Mouse (Mus musculus) induced T-regulatory cell, adult 2 months (primary cell): ENCODE measurements around the gene Acad8.

Experiments
- DNase-seq: peaks from one replicate; pipeline ENCODE4 v3.0.0-alpha.2; 2012; ENCODE audit warnings: low read depth

Acad8 gene

DNA sequence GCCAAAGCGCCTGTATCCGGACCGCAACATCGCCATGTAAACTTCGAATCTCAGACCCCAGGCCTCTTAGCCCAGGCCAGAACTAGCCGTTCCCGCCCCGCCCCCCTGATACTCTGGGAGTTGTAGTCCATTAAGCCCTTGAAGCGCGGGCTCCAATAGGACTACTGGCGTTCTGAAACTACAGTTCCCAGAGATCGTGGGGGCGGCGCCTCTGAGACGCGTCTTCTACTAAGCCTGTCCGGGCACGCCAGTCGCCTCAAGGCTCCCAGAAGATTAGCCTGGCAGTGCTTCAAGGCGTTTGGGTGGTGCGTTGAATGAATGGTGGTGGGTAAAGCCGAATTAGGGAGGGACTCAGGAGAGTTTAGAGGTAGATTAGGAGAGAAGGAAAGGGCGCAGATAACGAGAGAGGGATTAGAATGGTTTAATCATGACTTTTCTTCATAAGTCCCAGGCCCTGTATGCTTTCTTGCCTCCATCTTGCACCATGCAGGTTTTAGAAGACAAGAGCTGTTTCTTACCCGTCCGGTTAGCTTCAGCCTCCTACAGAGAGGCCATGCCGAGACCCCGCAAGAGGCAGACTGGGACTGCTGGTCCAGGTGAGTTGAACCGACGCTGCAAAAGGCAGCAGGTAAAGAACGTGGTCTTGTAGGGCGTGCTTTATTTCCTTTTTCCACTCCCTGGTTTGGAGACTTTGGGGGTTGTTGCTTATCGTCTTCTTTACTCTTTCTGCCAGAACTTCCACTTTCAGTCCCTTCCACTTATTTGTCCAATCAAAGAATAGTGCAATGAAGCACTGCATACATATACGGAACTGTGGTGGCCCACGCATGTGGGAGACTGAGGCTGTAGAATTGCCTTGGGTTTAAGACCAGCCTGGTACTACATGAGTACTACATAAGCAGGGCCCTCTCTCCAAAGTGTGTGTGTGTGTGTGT lies at the start of gene Acad8, which contains the start of gene Thyn1:
Gene Acad8 (minus strand): TSS at position 106 of the 935 bp plus-strand sequence.
Gene Thyn1 (plus strand): TSS at position 250 of the 935 bp plus-strand sequence.
- peak; percentile 97 for DNase-seq

- DNase-seq: peak; percentile 64
Observed at GRCm38 (mm10) chr9:27043892-27044291, 44.5 kb upstream of the Acad8 start.

- no peak for DNase-seq
Observed at GRCm38 (mm10) chr9:27030763-27031100, 31.4 kb upstream of the Acad8 start.

DNA sequence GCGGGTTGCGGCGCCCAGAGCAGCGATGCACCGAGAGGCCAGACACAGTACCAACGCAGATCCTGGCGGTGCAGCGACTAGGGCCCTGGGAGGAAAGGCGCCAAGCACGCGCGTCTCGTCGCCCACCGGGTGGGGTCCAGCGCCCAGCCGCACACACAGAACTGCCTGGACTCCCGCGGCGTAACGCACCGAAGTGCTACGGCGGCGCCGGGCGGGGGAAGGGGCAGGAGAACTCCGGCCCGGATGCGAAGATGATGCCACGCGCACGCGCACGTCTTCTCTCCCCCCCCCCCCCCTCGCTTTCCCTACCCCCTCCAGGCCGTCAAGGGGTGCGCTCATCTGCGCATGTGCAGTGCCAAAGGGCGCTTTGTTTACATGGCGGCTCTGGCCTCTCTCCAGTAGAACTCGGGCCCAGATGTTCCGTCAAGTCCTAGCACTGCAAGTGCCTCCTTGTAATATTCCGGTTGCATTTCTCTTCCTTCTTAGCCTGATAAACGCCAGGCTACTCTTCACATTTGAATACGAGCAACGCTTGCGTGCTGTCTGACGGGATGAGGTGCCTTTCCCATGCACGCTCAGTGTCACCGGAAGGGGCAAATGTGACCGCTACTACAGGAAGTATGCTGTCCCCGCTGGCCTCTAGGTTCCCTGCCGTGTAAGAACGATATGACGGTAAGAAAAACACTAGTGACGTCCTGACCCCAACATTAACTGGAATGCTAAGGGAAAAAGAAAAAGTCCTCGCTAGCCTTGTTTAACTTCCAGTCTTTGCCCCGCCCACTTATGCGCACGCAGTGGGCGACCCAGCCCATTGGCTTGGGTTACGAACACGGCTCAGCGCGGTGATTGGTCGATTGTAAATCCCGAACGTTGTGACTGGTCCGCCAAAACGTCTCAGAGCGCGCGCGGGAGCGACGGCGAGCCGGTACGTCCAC lies 30.7 kb upstream of the Acad8 start, which contains the start of the genes Vps26b and Ncapd3:
Gene Vps26b (minus strand): TSS at position 238 of the 935 bp plus-strand sequence.
Gene Ncapd3 (plus strand): TSS at position 348 of the 935 bp plus-strand sequence.
- peak; percentile 99 for DNase-seq

DNA sequence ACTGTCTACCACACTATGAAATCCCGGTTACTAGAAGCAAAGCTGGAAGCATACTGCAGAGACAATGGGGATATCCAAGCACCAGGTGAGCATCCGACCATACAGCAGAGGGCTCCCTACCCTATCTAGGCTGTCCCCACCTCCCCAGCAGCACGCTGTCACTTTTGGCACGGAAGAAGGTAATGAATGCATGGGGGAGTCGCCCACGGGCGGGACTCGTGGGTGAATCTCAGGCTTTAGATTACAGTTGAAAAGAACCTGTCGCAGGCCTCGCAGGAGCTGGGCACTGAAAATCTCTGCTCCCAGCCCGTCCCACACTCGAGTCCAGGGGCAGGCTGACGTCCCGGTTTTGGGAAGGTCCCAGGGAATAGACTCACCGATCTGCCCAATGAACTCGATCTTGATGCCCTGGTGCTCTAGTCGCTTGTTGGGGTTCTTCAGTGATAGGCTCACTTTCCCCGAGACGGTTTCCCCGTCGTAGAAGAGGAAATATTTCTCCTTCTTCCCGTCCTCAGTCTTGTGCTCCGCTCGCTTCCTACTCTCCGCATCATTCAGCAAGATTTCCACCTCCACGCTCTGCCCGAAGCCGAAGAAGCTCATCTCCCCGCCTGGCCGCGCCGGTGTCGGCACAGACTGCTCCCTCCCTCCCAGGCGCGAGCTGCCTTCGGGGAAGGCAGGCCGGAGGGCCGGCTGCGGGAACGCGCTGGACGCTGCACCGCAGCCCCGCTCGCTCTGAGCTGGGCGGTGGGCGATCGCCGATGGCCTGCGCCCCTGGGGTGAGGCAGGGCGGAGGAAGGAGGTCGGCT lies 29.9 kb upstream of the Acad8 start:
- DNase-seq: peak; percentile 83

DNA sequence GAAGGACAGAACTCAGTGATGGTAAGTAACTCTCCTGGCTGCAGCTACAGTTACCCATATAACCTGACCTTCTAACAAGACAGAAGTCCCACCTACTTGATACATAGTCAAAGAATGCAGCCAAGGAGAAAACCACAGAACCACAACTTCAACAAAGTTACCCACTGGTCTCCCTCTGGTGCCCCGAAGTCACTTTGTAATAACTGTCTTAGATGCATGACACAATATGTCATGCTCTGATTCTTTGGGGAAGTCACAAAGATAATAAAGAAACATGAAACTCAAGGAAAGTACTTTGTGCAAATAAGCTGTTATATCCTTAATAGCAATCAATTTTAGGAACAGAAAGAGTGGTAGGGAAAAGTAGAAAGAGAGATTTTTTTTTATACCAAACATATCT lies 27.3 kb upstream of the Acad8 start:
- no peak for DNase-seq

- DNase-seq: no peak
Observed at GRCm38 (mm10) chr9:27023681-27024080, 24.3 kb upstream of the Acad8 start.

- no peak for DNase-seq
Observed at GRCm38 (mm10) chr9:27018961-27019360, 19.6 kb upstream of the Acad8 start.

- no peak for DNase-seq
Observed at GRCm38 (mm10) chr9:27011572-27011971, 12.2 kb upstream of the Acad8 start.

GRCm38 (mm10) chr9:27009231-27009630 lies 9.9 kb upstream of the Acad8 start:
- DNase-seq: no peak

DNA sequence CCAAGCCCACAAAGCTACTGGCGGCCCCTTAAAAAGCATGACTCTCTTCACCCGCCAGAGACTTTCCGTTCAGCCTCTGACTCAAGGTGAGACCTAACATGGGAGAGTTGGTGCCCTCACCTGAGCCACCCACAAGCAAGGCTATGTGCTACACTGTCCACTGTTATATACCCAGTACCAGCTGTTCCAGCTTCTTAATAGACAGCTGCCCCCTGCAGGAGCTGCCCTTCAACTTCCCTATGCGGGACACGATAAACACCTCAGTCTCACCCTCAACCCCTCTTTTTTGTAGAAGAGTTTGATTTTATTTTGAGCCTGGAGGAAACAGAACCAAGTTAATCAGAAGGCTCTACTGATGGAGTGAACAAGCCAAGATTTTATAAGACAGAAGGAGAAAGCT lies 7.5 kb upstream of the Acad8 start:
- DNase-seq: no peak

DNA sequence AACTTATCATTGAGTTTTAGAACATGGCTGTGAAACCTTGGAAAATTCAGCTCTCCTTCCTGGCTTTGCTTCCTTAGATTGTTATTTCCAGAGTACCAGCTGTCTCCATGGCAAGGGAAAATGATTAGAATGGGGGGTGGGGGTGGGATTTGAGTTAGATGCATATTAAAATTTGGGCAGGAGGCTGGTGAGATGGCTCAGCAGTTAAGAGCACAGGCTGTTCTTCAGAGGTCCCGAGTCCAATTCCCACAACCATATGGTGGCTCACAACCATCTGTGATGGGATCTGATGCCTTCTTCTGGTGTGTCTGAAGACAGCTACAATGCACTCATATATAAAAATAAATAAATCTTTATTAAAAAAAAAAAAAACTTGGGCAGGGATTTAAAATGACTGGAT lies 6.6 kb upstream of the Acad8 start:
- DNase-seq: no peak

DNA sequence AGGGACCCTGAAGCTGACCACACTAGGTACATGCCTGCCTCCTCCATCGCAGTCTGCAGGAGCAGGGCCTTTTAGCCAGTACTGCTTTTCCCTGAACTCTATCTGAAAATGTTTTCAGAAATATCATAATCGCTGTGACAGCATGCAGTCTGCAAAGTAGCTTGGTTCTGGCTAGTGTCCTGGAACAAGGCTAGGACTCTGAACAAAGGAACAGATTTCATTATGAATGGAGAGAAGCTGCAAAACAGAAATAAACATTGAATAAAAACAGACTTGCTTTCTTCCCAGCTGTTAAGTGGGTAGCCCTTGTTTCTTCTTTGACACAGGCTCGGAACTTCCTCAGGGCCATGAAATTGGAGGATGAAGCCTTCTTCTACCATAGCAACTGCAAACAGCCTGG lies 5.9 kb upstream of the Acad8 start:
- DNase-seq: no peak

- DNase-seq: no peak
Observed at GRCm38 (mm10) chr9:26998669-26999460, 501 bp downstream of the Acad8 start.

- DNase-seq: no peak
Observed at GRCm38 (mm10) chr9:26997501-26997900, 1.9 kb downstream of the Acad8 start.

DNA sequence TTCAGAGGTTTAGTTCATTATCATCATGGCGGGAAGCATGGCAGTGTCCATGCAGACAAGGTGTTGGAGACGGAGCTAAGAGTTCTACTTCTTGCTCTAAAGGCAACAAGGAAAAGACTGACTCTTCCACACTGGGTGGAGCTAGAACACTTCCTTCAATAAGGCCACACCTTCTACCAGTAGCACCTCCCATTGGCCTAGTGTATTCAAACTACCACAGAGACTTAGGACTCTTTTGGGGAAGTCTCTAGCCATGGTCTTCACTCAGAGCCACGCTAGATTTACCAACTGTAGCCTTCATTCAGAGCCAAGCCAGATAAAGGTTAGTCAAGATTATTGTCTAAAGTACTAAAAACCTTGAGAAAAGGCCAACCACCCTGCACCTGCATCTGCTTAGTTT lies 2.3 kb downstream of the Acad8 start:
- peak; percentile 23 for DNase-seq

DNA sequence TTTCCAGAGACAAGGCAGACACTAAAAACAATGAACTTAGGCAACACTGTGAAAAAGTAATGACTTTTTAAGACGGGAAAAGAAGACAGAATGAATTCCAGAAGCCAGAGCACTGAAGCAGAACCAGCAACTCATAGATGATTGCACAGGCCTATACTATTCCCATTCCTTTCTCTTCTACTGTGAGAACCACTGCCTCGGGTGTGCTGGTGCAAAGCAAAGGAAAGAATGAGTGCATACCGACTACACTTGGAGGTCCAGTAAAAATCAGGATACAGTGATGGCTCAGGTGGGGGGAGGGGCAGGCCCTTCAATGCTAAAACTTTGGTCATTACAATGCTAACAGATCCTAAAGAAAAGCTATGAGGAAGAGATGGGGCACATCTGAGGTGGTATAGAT lies 5.5 kb downstream of the Acad8 start:
- DNase-seq: no peak

GRCm38 (mm10) chr9:26993118-26993517 lies 6.2 kb downstream of the Acad8 start:
- DNase-seq: no peak

DNA sequence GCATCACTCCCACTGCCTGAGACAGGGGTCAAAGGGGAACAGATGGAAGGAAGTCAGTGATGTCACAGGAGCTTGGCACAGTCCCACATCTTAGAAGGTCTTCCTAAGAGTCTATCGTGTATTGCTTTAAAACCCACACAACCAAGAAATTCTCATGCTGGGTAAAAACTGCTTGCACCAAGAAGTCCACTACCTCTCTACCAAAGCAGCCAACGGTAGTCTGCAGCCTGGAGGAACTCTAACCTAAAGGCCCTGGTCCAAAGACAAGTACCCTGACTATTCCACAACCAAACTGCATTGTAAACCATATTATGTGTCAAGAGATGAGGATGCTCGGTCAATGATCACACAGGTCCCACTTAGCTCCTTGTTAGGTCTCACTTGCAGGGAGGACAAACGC lies 9.2 kb downstream of the Acad8 start:
- no peak for DNase-seq

- no peak for DNase-seq
Observed at GRCm38 (mm10) chr9:26985668-26986277, 13.6 kb downstream of the Acad8 start.
